Mouse (Mus musculus) embryo, embryonic 11 days (tissue): ENCODE measurements around the gene Kin.

Experiments used
- DNase-seq: peaks from one replicate; pipeline ENCODE4 v3.0.0-alpha.2; 2015

Gene Kin

DNA sequence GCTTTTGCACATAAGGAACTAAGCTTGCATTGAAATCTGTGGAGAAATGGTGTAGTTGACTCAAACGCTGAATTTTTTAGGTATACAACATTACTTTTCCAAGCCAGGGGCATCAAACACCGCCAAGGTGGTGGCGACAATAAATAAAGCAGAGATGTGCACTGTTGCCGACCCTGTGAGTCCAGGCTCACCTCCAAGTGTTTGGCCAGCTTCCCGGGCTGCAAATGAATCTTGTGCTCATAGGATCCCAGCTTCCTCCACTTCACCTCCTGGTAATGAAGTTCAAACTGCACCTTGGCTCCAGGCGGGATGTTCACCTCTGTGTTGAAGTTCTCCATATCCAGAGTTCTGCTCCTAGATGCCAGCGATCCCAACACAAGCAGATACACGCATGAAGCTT, 38.9 kb downstream of the Kin start:
- DNase-seq = no peak

DNA sequence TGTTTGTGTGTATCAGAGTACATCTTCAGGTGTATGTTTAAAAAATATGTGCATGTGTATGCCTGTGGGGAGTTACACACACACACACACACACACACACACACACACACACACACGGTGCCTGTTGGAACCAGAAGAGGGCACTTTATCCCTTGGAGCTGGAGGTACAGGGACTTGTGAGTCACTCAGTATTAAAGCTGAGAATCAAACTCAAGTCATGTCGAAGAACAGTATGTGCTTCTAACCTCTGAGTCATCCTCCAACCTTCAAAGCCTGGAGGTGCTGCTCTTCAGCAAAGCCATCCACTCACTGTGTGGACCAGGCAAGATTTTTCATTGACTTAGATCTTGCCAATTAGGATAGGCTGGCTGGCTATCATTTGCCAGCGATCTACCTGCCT, 41.4 kb downstream of the Kin start:
- no peak for DNase-seq

DNA sequence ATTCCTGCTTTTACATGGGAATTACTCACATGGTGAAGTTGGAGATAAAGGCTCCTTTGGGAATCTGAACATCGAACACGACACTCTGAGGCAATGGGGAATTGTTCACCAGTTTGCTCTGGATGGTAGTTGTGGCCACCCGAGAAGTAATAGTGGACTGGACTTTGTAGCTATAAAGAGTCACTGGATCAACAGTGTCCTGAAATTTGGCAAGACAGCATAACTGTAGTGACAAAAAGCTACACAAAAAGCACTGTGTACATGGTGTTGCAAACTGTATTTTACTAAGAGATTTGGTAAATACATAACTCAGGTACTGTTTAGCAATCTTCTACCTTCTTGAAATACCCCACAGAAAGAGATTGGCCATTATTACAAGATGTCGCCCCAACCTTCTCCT, 45.7 kb downstream of the Kin start:
- DNase-seq = no peak

DNA sequence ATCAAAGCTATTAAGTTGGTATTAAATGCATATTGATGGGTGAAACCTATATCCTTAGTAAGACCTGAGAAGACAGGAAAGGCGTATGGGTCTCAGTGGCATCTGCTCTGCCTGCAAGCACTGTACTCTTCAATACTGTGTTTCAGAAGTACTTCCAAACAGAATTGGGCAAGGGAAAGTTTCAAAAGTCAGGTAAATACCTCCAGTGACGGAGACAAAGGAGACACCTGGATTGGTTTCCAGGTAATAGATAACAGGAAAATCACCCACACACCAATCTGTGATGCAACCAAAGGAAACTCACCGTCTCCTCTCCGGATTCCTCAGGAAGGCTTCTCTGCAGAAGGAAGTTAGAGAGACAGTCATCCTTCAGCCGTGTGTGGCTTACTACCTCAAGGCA, 47.1 kb downstream of the Kin start:
- DNase-seq = no peak

DNA sequence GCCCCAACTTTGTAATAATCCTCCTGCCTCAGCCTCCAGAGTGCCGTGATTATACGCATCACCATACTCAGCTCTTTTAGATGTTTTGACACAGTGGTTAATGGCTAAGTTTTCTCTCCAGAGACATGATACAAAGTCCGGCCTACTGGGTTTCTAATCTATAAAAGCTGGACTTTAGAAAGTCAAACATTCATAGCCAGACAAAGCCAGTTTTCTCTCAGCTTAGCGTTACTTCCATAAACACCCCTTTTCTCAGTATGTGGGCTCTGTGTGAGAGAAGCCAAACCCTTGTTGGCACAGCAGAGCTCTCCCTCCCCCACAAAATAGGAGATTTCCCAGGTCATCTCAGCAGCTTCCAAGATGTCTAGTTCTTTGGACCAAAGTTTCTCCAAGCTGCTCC, 48.2 kb downstream of the Kin start:
- DNase-seq = no peak

DNA sequence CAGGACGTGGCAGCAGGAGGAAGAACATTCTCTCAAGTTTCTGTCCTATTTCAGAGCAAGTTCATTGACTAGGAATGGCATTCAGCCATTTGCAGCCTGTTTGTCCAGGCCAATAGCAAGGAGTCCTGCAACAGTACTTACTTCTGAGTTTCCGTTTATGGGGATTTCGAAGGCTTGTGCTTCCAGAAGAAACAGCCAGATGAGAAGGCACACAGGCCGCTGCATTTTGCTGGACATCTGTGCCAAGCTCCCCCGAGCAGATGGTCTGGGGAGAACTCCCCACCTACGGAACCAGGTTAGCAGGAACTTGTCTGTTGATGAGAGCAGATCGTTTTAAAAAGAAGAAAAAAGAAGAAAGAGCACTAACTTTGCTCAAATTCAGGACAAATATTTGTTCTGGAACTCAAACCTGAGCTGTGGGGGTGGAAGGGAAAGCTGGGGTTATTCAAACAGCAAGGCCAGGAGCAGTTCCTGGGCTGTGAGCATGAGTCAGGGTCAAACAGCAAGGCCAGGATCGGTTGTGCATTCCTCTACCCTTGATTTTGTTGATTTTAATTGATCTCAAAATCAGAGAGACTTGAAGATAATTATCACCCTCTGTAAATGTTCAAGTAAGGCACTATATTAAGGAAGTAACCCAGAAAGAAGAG, 50.1 kb downstream of the Kin start:
- no peak for DNase-seq

DNA sequence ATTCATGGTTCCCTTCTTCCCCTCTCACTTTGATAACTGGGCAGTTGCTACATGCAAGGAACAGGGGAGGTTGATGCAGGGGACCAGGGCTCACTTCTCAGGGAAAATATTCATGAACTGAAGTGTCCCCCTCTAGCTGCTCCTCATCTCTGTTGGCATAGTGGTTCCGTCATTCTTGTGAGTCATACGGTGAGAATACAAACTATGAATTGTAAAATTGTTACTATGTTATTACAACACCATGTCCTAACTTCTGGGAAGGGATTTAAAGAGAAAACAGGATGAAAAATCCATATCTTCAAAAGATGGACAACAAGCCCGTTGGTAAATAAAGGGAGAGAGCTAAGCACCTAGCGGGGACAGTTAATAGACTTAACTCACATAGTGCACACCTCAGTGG, 50.9 kb downstream of the Kin start, which contains the start of gene Itih2:
TSS of gene Itih2 (minus strand) at position 101 of the 400 bp plus-strand sequence.
- no peak for DNase-seq

DNA sequence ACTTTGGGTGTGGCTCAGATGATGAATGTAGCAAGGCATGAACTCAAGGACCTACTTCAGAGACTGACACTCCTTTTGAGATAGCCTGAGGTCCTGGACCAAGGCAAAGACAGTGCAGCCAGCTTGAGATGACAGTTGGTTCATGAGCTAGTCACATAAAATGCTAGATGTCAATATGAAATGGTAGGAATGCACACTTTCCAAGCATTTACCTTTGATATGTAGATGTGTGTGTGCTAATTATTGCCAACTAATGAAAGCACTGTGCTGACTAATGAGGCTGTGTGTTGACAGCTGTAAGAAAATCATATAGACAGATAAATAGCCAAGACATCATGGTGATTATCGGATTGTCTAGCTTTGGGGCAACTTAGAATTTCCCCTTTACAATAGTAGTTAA, 51.7 kb downstream of the Kin start:
- no peak for DNase-seq

DNA sequence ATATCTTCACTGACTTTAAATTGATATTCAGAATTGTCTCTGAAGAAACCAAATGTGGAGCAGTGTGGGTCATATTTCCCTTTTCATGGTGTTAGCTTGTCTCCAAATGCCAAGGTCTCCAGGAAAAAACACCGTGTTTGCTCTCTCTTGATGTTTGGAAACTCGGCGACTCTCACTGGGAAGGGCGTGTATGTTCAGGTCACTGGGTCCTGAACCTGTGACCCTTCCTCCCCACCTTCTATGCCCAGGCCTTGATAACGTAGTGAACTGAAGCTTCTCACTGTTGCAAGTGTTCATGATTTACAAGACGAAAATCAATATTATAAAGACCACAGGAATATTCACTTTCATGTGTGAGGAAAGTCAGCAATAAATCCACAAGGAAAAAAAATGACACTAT, 53.5 kb downstream of the Kin start:
- DNase-seq = no peak

DNA sequence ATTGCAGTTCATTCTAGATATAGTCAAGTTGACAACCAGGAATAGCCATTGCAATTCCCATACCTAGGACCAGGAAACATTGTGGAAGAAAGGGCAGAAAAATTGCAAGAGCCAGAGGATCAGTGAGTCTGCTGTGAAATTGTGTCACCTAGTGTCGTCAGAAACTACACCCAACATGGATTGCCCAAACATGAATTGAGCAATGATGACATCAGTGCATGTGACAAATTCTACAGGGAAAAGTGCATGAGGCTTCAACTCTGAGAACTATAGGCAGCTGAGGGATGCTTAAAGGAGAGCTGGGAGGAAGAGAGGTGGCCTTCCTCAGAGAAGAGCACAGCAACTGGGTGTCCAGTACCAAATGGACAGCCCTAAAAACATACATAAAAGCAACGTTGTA, 56.9 kb downstream of the Kin start:
- no peak for DNase-seq

DNA sequence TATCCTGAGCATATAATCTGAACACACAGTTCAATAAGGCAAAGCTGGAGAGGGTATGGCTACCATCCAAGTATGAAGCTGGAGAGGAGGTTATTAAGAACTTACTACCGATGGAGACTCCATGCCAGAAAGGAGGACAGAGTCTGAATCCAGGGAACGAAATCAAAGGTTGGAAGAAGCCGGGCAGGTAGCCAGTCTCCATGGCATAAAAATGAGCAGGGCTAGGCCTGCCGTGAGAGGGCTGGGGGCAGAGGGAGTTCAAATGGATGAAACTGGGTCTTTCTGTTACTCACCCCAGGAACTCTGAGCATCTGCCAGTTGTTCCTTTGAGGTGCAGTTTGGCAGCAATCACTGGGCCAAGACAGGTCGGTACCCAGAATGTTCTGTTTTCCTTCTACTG, 60.1 kb downstream of the Kin start:
- DNase-seq = no peak
